Mouse (Mus musculus) spleen, embryonic (tissue): ENCODE measurements at regions not wholly inside any gene's neighbourhood (a gene's known extent, or its start where the extent isn't known, plus 50 kb on each side); places are given as distances from the start of the nearest gene placed in this dataset.
"Not testable (repeated sequence)": the region's sequence is repeated elsewhere in the genome, so short reads cannot be mapped to it uniquely, and the experiment has no call there.

Experiments used
- CTCF ChIA-PET: fragments of 350-600 bp; sonication (Branson Sonifier 250); formaldehyde crosslinking; loops from one replicate; lab custom pipeline; 2022; lab: Charles Lee

GRCm38 (mm10) chr4:51868250-51868649, 570.8 kb upstream of the Smc2 start:
- CTCF ChIA-PET = no interaction called here

- CTCF ChIA-PET = not testable (repeated sequence)
These were observed 570.3 kb upstream of the Smc2 start for GRCm38 (mm10) chr4:51868716-51869115.

- CTCF ChIA-PET = no interaction called here
These were observed 553.6 kb upstream of the Smc2 start for GRCm38 (mm10) chr4:51885460-51885859.

GRCm38 (mm10) chr4:51889280-51889679, 549.8 kb upstream of the Smc2 start:
- CTCF ChIA-PET = no interaction called here

GRCm38 (mm10) chr4:51928245-51928644, 510.8 kb upstream of the Smc2 start:
- CTCF ChIA-PET = no interaction called here

- CTCF ChIA-PET = no interaction called here
These were observed 469.3 kb upstream of the Smc2 start for GRCm38 (mm10) chr4:51969751-51970150.

- CTCF ChIA-PET = no interaction called here
These were observed 460.1 kb upstream of the Smc2 start for GRCm38 (mm10) chr4:51978962-51979361.

GRCm38 (mm10) chr4:51992482-51992881, 446.6 kb upstream of the Smc2 start:
- CTCF ChIA-PET = no interaction called here

GRCm38 (mm10) chr4:52036765-52037353, 402.2 kb upstream of the Smc2 start:
- CTCF ChIA-PET = no interaction called here

- CTCF ChIA-PET = no interaction called here
These were observed 395.6 kb upstream of the Smc2 start for GRCm38 (mm10) chr4:52043404-52043803.

GRCm38 (mm10) chr4:52050948-52051347, 388.1 kb upstream of the Smc2 start:
- CTCF ChIA-PET = no interaction called here

GRCm38 (mm10) chr4:52056031-52056430, 383.0 kb upstream of the Smc2 start:
- CTCF ChIA-PET = interaction anchor here (0.6 kb wide), 1 partner anchor 575 kb away, joined by 3 read pairs; no protein-coding TSS in a partner anchor

GRCm38 (mm10) chr4:52060031-52060430, 379.0 kb upstream of the Smc2 start:
- CTCF ChIA-PET = no interaction called here

GRCm38 (mm10) chr4:52099187-52099586, 339.9 kb upstream of the Smc2 start:
- CTCF ChIA-PET = no interaction called here

GRCm38 (mm10) chr4:52105887-52106286, 333.2 kb upstream of the Smc2 start:
- CTCF ChIA-PET = no interaction called here

- CTCF ChIA-PET = no interaction called here
These were observed 321.2 kb upstream of the Smc2 start for GRCm38 (mm10) chr4:52117765-52118290.

GRCm38 (mm10) chr4:52118439-52119072, 320.5 kb upstream of the Smc2 start:
- CTCF ChIA-PET = no interaction called here

GRCm38 (mm10) chr4:52152565-52153164, 286.4 kb upstream of the Smc2 start:
- CTCF ChIA-PET = no interaction called here

GRCm38 (mm10) chr4:52176240-52176639, 262.8 kb upstream of the Smc2 start:
- CTCF ChIA-PET = no interaction called here

- CTCF ChIA-PET = no interaction called here
These were observed 241.3 kb upstream of the Smc2 start for GRCm38 (mm10) chr4:52197777-52198176.

- CTCF ChIA-PET = no interaction called here
These were observed 228.4 kb upstream of the Smc2 start for GRCm38 (mm10) chr4:52210601-52211000.

GRCm38 (mm10) chr4:52211022-52211421, 228.0 kb upstream of the Smc2 start:
- CTCF ChIA-PET = no interaction called here

- CTCF ChIA-PET = no interaction called here
These were observed 225.7 kb upstream of the Smc2 start for GRCm38 (mm10) chr4:52213363-52213762.
